Mouse (Mus musculus): ENCODE data around the gene Gnai2. TPM values are rescaled to one million over a fixed set of nuclear protein-coding genes. Genes with fewer than 3 reads are reported as not detected.

The Gnai2 gene
- total and polyA plus RNA-seq, 3 experiments, result 232 to 657 (median 375) TPM

DNA sequence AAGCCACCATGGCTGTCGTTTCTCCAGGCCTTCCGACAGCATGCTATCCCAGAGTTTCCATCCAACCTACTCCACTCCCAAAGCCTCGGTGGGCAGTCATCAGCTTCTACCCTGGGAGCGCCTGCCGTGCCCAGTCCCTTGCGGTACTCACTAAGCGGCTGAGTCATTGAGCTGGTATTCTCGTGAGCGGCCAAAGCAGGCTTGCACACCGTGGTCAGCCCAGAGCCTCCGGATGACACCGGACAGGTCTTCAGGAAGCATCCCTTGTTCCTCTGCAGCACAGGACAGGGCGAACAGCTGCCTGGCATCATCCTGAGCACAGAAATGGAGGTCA is 15.7 kb downstream of the Gnai2 start:
- no peak for ATAC-seq (ENCODE audit: extremely low read depth, insufficient number of reproducible peaks, low FRiP score, poor library complexity, severe bottlenecking)
- Histone ChIP-seq H3K36me3 (replicated peaks) (peaks cover 91% of the 10 kb centered on the region), H3K4me1 (ENCODE audit: insufficient read depth, low read depth, low read length) (peaks cover 26% of the 10 kb centered on the region), H3K27me3 (ENCODE audit: insufficient read depth, low read length) (no peaks in the 10 kb centered on the region), H3K4me3 (ENCODE audit: low read depth, low read length) (no peak overlapping the region), H3K9me3 (replicated peaks) (no peaks in the 10 kb centered on the region)
- no peak for TF ChIP-seq POLR2AphosphoS5 (IDR thresholded peaks at IDR 0.05; ENCODE audit: insufficient replicate concordance, low read depth, low read length)
- no peak for TF ChIP-seq TAL1 (conservative IDR thresholded peaks at IDR 0.05; ENCODE audit: low read depth, low read length)
- no peak for TF ChIP-seq GATA1 (IDR thresholded peaks at IDR 0.05; ENCODE audit: borderline replicate concordance, low read length)
- no peak for TF ChIP-seq CTCF (IDR thresholded peaks at IDR 0.05; ENCODE audit: low read depth, low read length)
- no peak for TF ChIP-seq GATA2 (IDR thresholded peaks at IDR 0.05; ENCODE audit: borderline replicate concordance, low read depth, low read length)
- no peak for DNase-seq (ENCODE audit: low spot score)

DNA sequence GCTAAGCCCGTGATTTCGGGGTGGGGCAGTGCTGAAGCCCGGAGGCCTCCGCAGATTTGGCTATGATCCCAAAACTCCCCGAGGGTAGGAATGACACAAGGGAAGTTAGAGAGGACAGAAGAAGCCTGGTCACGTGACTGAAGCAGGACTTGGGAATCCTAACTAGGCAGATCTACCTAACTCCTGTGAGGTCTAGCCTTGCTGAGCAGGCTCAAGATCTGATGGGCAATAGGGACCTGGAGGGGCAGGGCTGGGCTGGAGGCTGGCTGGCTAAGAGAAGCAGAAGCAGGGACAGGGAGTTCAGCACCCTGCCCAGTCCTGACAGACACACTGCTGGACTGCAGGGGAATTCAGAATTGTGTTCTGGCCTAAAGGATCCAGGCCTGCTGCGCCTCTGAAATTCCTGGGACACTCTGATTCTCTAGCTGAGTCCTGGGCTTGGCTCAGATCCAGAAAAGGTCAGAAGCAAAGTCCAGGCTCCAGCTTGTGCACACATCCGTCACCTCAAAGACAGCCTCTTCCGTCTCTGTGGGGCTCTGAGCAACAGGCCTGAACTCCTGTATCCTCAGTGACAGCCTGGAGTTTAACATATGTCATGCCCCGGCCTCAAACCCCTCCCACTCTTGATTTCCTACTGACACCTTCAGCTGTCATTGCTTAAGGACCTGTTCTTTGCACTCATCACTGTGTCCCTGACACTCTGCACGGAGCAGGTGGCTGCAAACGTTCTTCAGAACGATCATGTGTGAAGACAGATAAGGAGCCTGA is 16.2 kb downstream of the Gnai2 start:
- Histone ChIP-seq H3K4me1 (ENCODE audit: insufficient read depth, low read depth, low read length) (peaks cover 20% of the 10 kb centered on the region), H3K36me3 (replicated peaks) (peaks cover 91% of the 10 kb centered on the region), H3K4me3 (ENCODE audit: low read depth, low read length) (no peak overlapping the region), H3K27me3 (ENCODE audit: insufficient read depth, low read length) (no peaks in the 10 kb centered on the region), H3K9me3 (replicated peaks) (no peaks in the 10 kb centered on the region)
- no peak for ATAC-seq (ENCODE audit: extremely low read depth, insufficient number of reproducible peaks, low FRiP score, poor library complexity, severe bottlenecking)
- DNase-seq (ENCODE audit: low spot score), result no peak
- no peak for TF ChIP-seq CTCF (IDR thresholded peaks at IDR 0.05; ENCODE audit: low read depth, low read length)

DNA sequence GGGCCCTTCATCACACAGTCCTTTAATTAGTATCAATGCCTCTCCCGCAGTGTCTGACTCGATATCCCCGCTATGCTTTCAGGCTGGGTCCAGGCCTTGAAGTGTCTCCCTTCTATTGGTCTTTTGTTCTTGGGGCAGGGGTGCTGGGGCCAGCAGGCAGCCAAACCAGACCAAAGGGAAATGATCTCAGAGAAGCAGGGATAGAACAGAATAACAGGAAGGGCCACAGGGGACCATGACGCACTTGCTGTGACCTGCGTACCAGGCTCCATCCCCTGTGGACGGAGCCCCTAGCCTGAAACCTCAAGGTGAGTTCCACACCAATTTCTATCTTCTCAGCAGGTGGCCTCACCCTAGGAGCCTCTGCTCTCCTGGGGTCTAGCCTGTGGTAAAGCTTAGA is 17.1 kb downstream of the Gnai2 start:
- ATAC-seq (ENCODE audit: extremely low read depth, insufficient number of reproducible peaks, low FRiP score, poor library complexity, severe bottlenecking) (no peak), DNase-seq (ENCODE audit: low spot score) (no peak)
- Histone ChIP-seq H3K9me3 (replicated peaks) (no peaks in the 10 kb centered on the region), H3K4me3 (ENCODE audit: low read depth, low read length) (no peak overlapping the region), H3K4me1 (ENCODE audit: insufficient read depth, low read depth, low read length) (peaks cover 17% of the 10 kb centered on the region), H3K36me3 (replicated peaks) (peaks cover 87% of the 10 kb centered on the region), H3K27me3 (ENCODE audit: insufficient read depth, low read length) (no peaks in the 10 kb centered on the region)
- TF ChIP-seq CTCF (IDR thresholded peaks at IDR 0.05; ENCODE audit: low read depth, low read length) (no peak), GATA2 (IDR thresholded peaks at IDR 0.05; ENCODE audit: borderline replicate concordance, low read depth, low read length) (no peak), TAL1 (conservative IDR thresholded peaks at IDR 0.05; ENCODE audit: low read depth, low read length) (no peak), GATA1 (IDR thresholded peaks at IDR 0.05; ENCODE audit: borderline replicate concordance, low read length) (no peak), POLR2AphosphoS5 (IDR thresholded peaks at IDR 0.05; ENCODE audit: insufficient replicate concordance, low read depth, low read length) (no peak)

DNA sequence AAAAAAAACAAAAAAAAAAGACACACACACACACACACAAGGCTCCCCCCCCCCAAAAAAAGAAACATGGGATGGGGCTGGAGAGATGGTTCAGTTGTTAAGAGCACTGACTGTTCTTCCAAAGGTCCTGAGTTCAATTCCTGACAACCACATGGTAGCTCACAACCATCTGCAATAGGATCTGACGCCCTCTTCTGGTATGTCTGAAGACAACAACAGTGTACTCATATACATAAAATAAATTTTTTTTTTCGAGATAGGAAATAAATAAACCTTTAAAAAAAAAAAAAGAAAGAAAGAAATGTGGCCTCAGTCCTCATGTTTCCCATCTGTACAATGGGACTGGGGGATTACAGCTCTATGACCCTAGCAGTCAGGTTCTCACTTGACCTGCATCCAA is 17.7 kb downstream of the Gnai2 start:
- Histone ChIP-seq H3K9me3 (replicated peaks) (no peaks in the 10 kb centered on the region), H3K4me3 (ENCODE audit: low read depth, low read length) (no peak overlapping the region), H3K4me1 (ENCODE audit: insufficient read depth, low read depth, low read length) (peaks cover 22% of the 10 kb centered on the region), H3K27me3 (ENCODE audit: insufficient read depth, low read length) (no peaks in the 10 kb centered on the region), H3K36me3 (replicated peaks) (peaks cover 81% of the 10 kb centered on the region)
- ATAC-seq (ENCODE audit: extremely low read depth, insufficient number of reproducible peaks, low FRiP score, poor library complexity, severe bottlenecking), result no peak
- TF ChIP-seq GATA2 (IDR thresholded peaks at IDR 0.05; ENCODE audit: borderline replicate concordance, low read depth, low read length) (no peak), GATA1 (IDR thresholded peaks at IDR 0.05; ENCODE audit: borderline replicate concordance, low read length) (no peak), POLR2AphosphoS5 (IDR thresholded peaks at IDR 0.05; ENCODE audit: insufficient replicate concordance, low read depth, low read length) (no peak), CTCF (IDR thresholded peaks at IDR 0.05; ENCODE audit: low read depth, low read length) (no peak), TAL1 (conservative IDR thresholded peaks at IDR 0.05; ENCODE audit: low read depth, low read length) (no peak)
- DNase-seq (ENCODE audit: low spot score), result no peak

DNA sequence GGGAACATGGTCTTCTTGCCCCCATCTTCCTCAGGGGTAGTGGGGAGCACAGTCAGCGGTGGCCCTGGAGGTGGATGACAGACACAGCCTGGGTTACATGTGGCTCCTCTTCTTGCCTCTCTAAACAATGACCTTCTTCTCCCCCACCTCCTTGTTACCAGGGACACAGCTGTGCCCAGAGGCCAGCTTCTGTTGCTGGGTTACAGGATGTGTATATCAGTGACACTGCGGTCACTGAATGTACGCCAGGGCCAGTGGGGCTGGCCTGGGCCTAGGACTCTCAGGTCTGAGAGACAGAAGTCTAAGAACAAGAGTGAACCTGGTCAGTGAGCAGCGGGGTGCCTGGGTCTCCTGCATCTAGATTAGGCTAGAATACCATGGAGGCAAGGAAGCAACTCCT is 20.1 kb downstream of the Gnai2 start:
- no peaks in the 10 kb centered on the region for H3K9me3 ChIP-seq (replicated peaks)
- peaks cover 2% of the 10 kb centered on the region; the same call in 1 of the 2 replicates for H3K27me3 ChIP-seq (ENCODE audit: insufficient read depth, low read length)
- no peak overlapping the region for H3K4me3 ChIP-seq (ENCODE audit: low read depth, low read length)
- TF ChIP-seq GATA1 (IDR thresholded peaks at IDR 0.05; ENCODE audit: borderline replicate concordance, low read length), result no peak
- TF ChIP-seq POLR2AphosphoS5 (IDR thresholded peaks at IDR 0.05; ENCODE audit: insufficient replicate concordance, low read depth, low read length), result no peak
- no peak for TF ChIP-seq GATA2 (IDR thresholded peaks at IDR 0.05; ENCODE audit: borderline replicate concordance, low read depth, low read length)
- TF ChIP-seq CTCF (IDR thresholded peaks at IDR 0.05; ENCODE audit: low read depth, low read length), result no peak
- TF ChIP-seq TAL1 (conservative IDR thresholded peaks at IDR 0.05; ENCODE audit: low read depth, low read length), result no peak
- H3K4me1 ChIP-seq (ENCODE audit: insufficient read depth, low read depth, low read length), result peaks cover 36% of the 10 kb centered on the region
- H3K36me3 ChIP-seq (replicated peaks), result peaks cover 62% of the 10 kb centered on the region
- no peak for DNase-seq (ENCODE audit: low spot score)
- no peak for ATAC-seq (ENCODE audit: extremely low read depth, insufficient number of reproducible peaks, low FRiP score, poor library complexity, severe bottlenecking)

DNA sequence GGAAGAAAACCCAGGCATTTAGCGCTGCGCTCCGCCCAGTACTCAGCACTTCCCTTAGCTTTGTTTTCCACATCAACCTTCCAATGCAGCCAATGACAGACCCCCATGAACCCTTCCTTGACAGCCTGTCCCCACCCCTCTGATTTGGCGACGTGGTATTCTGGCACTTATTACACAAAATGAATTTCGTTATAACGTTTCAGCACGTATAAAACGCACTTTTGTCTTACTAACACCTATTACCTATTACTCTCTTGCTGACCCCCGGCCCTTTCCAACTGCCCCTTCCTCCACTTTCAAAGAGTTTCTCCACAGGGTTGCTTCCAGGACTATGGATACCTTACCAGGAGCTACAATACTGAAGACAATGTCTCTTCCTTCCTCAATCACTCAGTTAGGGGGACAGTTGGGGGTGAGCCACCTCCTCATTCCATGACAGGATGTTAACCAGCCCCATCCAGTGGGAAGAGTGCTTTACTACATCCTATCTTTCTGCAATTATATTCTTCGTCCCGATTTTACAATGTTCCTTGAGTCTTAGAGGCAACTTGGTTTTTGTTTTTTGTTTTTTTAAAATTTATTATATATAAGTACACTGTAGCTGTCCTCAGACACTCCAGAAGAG is 22.1 kb downstream of the Gnai2 start:
- Histone ChIP-seq H3K27me3 (ENCODE audit: insufficient read depth, low read length) (peaks cover 13% of the 10 kb centered on the region), H3K4me3 (ENCODE audit: low read depth, low read length) (peak overlapping the region; percentile 68), H3K4me1 (ENCODE audit: insufficient read depth, low read depth, low read length) (peaks cover 37% of the 10 kb centered on the region), H3K9me3 (replicated peaks) (no peaks in the 10 kb centered on the region), H3K36me3 (replicated peaks) (peaks cover 42% of the 10 kb centered on the region)
- DNase-seq (ENCODE audit: low spot score) (no peak), ATAC-seq (ENCODE audit: extremely low read depth, insufficient number of reproducible peaks, low FRiP score, poor library complexity, severe bottlenecking) (no peak)
- TF ChIP-seq POLR2AphosphoS5 (IDR thresholded peaks at IDR 0.05; ENCODE audit: insufficient replicate concordance, low read depth, low read length) (no peak), GATA1 (IDR thresholded peaks at IDR 0.05; ENCODE audit: borderline replicate concordance, low read length) (no peak), GATA2 (IDR thresholded peaks at IDR 0.05; ENCODE audit: borderline replicate concordance, low read depth, low read length) (no peak), TAL1 (conservative IDR thresholded peaks at IDR 0.05; ENCODE audit: low read depth, low read length) (no peak), CTCF (IDR thresholded peaks at IDR 0.05; ENCODE audit: low read depth, low read length) (no peak)
